Mouse (Mus musculus) olfactory bulb, adult 2 months (tissue): ENCODE results near the gene Gm21981.

Source experiments
- CTCF ChIP-seq: fragments of 200-500 bp; IDR thresholded peaks from 2 replicates; pipeline ENCODE4 v1.5.1; 2012; ENCODE audit warnings: low read depth, mild to moderate bottlenecking, low read length, moderate library complexity; ENCODE audit not compliant: insufficient read depth
- POLR2A ChIP-seq: fragments of 200-500 bp; IDR thresholded peaks from 2 replicates; pipeline ENCODE4 v1.6.1; 2012; ENCODE audit warnings: mild to moderate bottlenecking, low read depth, low read length, moderate library complexity; ENCODE audit not compliant: insufficient read depth

DNA sequence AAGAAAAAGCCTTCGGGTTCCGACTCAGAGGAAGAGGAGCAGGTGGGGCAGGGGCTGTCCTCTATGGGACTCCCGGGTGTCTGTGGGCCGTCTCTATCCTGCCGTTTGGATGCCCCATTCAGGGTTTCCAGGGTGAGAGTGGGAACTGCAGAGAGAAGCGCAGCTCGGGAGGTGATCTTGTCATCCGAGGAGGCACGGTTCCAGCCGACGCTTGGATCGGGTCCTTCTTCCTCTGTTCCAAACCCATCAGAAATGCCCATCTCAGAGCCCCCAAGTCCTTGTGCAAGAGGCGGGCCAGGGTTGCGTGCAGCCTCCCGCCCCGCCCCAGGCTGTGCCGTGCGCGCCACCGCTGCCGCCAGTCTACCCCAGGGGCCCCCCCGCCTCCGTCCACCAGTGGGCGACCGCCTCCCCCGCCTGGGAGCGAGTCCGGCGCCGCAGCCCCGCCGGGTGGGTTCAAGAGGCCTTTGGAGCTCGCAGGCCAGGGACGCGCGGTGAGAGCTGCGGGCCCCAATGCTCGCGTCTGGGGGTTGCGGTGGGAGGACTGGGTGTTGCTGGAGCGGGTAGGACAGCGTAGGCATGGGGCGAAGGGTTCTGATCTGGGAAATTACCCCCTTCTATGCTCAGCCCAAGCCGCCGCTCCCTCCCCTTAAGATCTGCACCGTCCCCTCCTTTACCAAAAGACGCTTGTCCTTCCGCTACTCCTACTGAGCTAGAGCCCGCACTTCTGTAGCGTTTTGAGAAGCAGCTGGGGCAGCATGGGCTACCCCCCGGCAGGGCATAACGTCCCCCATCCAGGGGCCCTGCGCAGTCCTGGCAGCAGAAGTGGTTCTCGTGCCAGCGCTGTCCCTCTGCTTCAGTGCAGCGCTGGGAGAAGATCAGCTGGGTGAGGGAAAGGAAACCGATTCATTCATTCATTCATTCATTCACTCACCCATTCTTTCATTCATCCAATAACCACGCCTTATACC, 5.4 kb downstream of the Gm21981 start, which contains the start of gene Frs3:
- TF ChIP-seq CTCF (no peak), POLR2A (peak; percentile 34; the same call in 1 of the 2 replicates)
